Mouse (Mus musculus) common myeloid progenitor, adult 5-6 weeks (primary cell): ENCODE results near the gene Satb1. TPM values are rescaled to one million over a fixed set of nuclear protein-coding genes. Genes with fewer than 3 reads are reported as not detected.

Source experiments
- ATAC-seq: replicated peaks from 2 replicates; pipeline ENCODE4 v1.8.0; 2016; ENCODE audit warnings: low read depth, mild to moderate bottlenecking, moderate TSS enrichment, inconsistent platforms; ENCODE audit not compliant: poor library complexity, severe bottlenecking
- total RNA-seq: library from RNA; stranded (forward); fragments of 200-1000, 187-1606 nt; gene quantifications from 2 replicates; pipeline ENCODE4 v1.2.3, GENCODE M21; 2017

Satb1 gene
- total RNA-seq, 1 experiment from 2014 or later, result 59.0 TPM

DNA sequence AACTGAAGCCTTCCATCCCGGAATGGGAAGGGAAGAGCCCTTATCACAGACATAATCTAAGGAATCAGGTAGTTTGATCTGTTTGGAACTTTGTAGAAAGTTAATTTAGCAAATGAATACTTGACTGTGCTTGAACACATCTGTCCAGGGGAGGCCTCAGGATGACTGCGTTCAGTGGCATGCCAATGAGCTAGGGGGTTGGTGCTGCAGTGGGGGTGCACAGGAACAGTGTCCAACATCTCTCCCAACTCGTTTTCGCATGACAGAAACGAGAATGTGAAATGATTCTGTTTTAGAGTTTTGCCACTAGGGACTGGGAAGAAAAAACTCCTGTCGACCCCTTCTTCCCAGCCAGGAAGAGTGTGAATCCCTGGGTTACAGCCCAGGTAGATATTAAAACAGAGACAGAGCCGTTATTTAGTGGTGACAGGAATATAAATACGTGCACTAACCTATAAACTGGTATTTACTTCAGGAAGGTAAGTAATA is 5.1 kb downstream of the Satb1 start:
- no peak for ATAC-seq

DNA sequence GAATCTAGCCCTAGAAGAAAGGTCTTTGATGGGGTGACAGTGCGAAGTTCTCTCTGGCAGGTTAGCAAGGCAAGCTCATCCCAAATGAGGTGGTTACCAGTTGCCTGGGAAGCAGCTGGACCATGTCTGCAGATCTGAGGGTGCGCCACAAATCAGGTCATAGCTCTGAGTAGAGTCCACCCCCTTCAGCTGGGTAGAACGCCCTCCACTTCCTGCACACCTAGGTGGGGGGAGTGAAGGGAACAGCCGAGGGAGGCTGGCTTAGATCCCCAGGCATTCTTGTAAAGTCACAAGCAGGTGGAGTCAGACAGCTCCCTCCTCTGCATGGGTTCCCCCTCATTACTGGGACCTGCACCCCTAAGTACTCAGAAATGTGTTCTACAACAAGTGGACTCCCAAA is 6.6 kb downstream of the Satb1 start:
- ATAC-seq, result no peak

GRCm38 (mm10) chr17:51814301-51814700 is 18.8 kb downstream of the Satb1 start:
- ATAC-seq, result peak; percentile 75

GRCm38 (mm10) chr17:51813784-51814120 is 19.3 kb downstream of the Satb1 start:
- ATAC-seq, result 0 out of 2 replicates have a peak, but pooled peaks have one; percentile 2

GRCm38 (mm10) chr17:51812942-51813783 is 19.9 kb downstream of the Satb1 start:
- ATAC-seq, result 0 out of 2 replicates have a peak, but pooled peaks have one; percentile 7

DNA sequence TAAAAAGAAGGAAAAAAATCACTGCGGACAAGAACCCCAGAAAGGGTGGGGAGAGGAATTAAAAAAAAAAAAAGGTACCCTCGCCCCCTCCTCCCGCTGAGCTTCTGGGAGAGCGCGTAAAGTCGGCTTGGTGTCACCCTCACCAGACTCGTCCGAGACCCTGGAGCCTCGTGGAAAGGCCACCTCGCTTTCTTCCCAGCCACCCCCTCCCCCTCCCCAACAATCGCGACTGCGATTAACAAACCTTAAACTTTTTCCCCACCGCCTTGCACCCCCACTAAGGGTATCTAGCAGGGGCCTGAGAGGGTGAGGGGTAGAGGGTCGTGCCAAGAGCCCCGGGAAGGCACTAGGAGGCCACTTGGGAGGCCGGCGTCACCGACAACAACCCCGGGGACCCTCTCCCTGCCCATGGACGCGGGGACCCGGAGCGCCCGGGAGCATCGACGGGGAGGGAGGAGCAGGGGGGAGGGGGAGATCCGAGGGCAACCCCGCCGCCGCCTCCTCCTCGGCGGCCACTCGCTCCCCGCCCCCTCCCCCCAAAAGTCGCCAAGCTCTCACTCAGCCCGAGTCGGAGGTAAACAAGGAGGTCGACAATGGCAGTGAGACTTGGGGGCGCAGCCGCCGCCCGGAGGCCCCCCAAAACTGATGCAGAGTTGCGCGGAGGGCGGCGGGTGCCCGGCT is 20.7 kb downstream of the Satb1 start:
- no peak for ATAC-seq

DNA sequence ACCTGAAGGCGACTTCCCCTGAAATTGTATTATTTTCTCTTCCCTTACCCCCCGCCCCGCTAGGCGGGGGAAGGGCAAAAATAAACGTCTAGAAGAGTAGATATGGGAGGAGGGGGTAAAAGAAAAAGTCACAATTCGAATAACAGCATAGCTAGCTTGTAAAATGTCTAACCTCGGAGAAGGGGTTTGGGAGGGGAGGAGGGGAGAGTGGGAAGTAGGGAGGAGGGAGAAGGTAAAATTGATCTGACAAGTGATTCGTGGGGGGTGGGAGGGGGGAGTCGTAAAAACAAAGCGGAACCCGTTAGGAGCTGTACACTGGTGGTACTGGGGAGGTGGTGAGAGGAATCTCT is 21.2 kb downstream of the Satb1 start:
- no peak for ATAC-seq

- ATAC-seq, result peak; percentile 48
These were observed 21.8 kb downstream of the Satb1 start for GRCm38 (mm10) chr17:51811086-51811868.

DNA sequence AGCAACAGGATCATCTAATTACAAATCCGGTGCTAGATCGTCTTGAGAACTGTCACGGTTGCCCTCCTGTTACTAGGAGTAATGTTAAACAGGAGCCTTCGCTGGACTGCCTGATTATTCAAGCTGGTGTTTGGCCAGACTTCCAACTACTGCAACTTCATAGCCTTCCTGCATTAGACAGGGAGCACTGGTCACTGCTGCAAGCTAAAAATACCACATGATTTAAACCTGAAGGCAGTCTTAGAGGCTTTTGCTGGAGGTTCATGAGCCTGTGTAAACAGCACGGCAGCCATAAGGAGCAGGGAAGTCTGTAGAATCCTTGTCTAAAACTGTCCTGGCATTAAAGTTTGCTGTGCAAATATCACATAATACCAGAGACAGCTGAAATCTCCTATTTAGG is 25.7 kb downstream of the Satb1 start:
- no peak for ATAC-seq

DNA sequence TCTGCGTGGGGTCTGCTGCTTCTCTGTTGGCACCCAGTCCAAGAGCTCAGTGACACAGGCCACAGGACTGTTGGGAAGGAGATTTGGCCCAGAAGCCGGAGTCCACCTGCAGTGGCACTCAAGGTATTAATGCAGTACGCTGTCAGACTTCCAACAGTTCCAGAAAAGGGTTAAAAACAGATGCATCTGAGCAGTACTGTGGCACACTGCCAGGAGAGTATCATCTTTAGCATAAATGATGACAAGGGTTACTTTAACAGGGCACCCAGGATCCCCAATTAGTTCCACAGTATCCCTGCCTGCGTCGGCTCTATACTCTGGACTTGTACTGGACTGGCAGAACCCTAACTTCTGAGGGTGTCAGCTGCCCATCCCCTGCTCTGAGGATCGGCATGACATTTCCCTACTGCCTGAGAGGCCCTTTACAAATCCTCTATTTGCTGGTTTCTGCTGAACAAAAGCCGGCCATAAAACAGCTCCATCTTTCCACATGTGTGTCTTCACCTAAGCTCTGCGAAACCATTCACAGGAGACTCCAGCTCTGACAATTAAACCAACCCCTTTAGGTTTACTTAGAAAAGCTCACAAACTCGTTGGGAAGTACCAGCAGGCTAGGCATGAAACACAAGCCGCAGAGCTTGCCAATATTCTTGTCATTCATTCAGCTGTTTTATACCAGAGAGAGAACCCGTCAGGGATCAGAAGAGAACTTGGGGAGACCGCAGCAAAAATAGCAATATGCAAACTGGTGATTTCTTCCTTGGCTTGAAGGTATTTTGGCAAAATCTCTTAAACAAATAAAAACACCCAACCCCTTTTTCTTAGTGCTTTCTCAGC is 26.7 kb downstream of the Satb1 start:
- ATAC-seq, result no peak

DNA sequence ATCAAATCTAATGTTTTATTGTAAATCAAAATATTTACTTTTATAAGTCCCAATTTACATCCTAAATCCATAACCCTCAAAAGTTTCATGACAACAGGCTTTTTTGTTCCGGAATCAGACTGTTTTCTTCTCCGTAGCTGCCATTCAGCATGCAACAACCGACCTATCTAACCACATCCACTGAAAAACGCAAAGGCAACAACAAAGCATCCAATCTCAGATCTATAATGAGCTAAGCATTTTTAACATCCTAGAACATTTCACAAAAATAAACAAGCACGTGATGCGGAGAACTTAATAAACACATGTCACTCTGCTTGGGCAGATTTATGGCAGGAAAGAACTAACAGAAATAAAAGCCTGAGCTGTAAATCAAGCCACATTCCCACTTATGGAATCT is 32.9 kb downstream of the Satb1 start:
- ATAC-seq, result no peak

DNA sequence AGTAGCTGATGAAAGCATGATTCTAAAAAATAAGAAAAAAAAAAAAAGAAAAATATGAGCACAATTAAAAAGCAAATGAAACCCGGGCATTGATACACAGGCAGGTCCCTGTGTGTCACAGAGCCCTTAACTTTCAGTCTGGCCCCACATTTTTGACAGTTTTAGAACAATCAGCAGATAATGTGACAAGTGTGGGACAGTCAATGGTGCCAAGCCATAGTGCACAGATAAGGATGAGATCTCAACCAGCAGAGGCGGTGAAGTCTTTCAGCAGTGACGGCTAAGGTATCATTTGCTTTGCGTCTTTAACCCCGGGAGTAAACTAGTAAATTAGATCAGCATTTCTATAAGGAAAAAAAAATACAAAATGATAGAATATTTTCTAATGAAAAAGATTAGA is 36.6 kb downstream of the Satb1 start:
- ATAC-seq, result no peak

- no peak for ATAC-seq
These were observed 41.9 kb downstream of the Satb1 start for GRCm38 (mm10) chr17:51791226-51791625.

- no peak for ATAC-seq
These were observed 42.6 kb downstream of the Satb1 start for GRCm38 (mm10) chr17:51790387-51791060.

DNA sequence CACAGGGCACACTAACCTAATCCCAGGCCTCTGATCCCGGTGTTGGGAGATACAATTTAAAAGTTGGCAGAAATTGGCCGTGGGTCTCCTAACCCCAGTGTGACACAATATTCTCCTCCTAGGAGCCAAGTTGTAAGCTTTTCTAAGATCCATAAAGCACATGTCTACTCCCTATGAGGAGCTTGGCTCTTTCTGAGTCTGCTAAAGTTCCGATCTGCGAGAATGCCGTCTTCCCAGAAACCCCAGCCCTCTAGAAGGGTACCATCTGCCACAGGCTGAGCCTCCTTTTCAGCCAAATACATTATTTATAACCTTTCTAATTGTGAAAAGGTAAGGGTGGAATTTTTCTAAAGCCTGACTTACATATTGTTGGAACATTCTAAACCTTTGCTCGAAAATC is 43.3 kb downstream of the Satb1 start:
- no peak for ATAC-seq

- no peak for ATAC-seq
These were observed 44.0 kb downstream of the Satb1 start for GRCm38 (mm10) chr17:51789098-51789497.

DNA sequence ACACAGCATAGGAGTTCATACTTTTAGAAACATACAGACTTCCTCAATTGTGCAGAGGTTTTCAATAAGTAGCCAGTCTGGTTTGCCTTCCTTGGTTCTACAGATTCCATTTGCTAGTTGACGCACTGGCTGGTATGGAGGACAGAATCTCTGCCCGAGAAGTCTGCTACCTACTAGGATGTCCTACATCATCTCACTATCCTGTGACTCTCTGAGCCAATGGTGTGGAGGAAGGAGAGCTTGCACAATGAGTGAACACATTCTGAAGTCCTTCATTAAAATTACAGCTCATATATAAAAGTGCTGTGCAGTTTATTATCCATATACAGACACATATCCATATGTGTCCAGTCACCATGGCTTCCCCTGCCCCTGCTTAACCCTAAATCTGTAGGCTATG is 45.1 kb downstream of the Satb1 start:
- no peak for ATAC-seq

DNA sequence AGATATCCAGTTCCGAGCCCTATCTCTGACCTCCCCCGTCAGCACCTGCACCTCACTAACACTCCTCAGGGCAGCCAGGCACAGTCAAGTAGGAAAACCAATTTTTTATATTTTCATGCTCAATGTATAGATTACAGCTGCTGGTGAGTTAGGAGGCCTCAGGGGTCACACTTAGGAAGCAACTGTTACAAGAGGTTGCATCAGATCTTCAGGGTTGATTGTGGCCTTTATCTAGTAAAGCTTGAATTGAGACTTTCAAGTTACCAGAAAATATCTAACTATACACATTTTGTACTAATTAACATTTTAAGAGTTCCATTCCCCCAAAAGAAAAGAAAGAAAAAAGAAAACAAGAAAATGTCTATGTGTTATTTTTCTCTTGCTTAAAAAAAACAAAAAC is 47.0 kb downstream of the Satb1 start:
- ATAC-seq, result no peak

GRCm38 (mm10) chr17:51784935-51785334 is 48.2 kb downstream of the Satb1 start:
- ATAC-seq, result peak; percentile 75
